Mouse (Mus musculus) bone marrow macrophage, adult 2 months (primary cell): ENCODE measurements around the gene Cmas.

Experiments
- CTCF ChIP-seq: IDR thresholded peaks from 2 replicates; pipeline ENCODE4 v1.5.1; 2012; ENCODE audit warnings: low read depth, mild to moderate bottlenecking, low read length, moderate library complexity
- POLR2A ChIP-seq: IDR thresholded peaks from 2 replicates; pipeline ENCODE4 v1.6.1; 2012; ENCODE audit warnings: mild to moderate bottlenecking, low read depth, low read length, borderline replicate concordance

GRCm38 (mm10) chr6:142810239-142810638 lies 53.8 kb downstream of the Cmas start:
- TF ChIP-seq CTCF (no peak), POLR2A (no peak)
